Mouse (Mus musculus) T-helper 17 cell (primary cell): Measurements from ENCODE around the gene Crip2.

Source experiments
- in situ Hi-C, 2 experiments: fragments of 300-600 bp; cut with MboI, MseI; formaldehyde crosslinking; loops; 1 replicate in 1 of 2; 2 replicates in 1 of 2; pipeline ENCODE4 v1.15.1; 2025; ENCODE audit warnings: high pct_unique_total_duplicates in 2 of 2

The Crip2 gene

GRCm38 (mm10) chr12:113176960-113177725 is 37.1 kb downstream of the Crip2 start:
- in situ Hi-C loops, result no loop called here

GRCm38 (mm10) chr12:113181020-113181419 is 41.0 kb downstream of the Crip2 start:
- in situ Hi-C loops, result no loop called here

GRCm38 (mm10) chr12:113184945-113185344 is 44.9 kb downstream of the Crip2 start:
- in situ Hi-C loops, result no loop called here

- in situ Hi-C loops, result no loop called here
Measured at GRCm38 (mm10) chr12:113185442-113186291, 45.6 kb downstream of the Crip2 start, which contains the start of gene Tmem121. TSS of gene Tmem121 (plus strand) at chr12:113185930.

- in situ Hi-C loops, result no loop called here
Measured at GRCm38 (mm10) chr12:113186326-113187010, 46.4 kb downstream of the Crip2 start.

- in situ Hi-C loops, result no loop called here
Measured at GRCm38 (mm10) chr12:113187011-113187375, 47.0 kb downstream of the Crip2 start.

GRCm38 (mm10) chr12:113187584-113188295 is 47.7 kb downstream of the Crip2 start:
- in situ Hi-C loops, result no loop called here

- in situ Hi-C loops, result no loop called here
Measured at GRCm38 (mm10) chr12:113188349-113189055, 48.5 kb downstream of the Crip2 start.

- in situ Hi-C loops, result no loop called here
Measured at GRCm38 (mm10) chr12:113193423-113193822, 53.4 kb downstream of the Crip2 start.
